Mouse (Mus musculus) ES-E14 (cell line): ENCODE measurements around the gene Gm5431. TPM values are rescaled to one million over a fixed set of nuclear protein-coding genes. Genes with fewer than 3 reads are reported as not detected.
A peak's percentile ranks its signal among the peaks of the same experiment; 100 is the strongest.

Experiments used
- DNase-seq: peaks from one replicate; pipeline ENCODE4 v3.0.0-alpha.2; 2013; ENCODE audit warnings: low read depth, low spot score
- H3K27ac ChIP-seq: 2 replicates; pipeline ENCODE4 v1.5.1; 2012; ENCODE audit warnings: low read depth, mild to moderate bottlenecking, low read length, moderate library complexity, mixed read lengths; ENCODE audit not compliant: poor library complexity, insufficient read depth, severe bottlenecking
- H3K36me3 ChIP-seq: 2 replicates; pipeline ENCODE4 v1.6.1; 2012; ENCODE audit warnings: mild to moderate bottlenecking, low read length, moderate library complexity, mixed read lengths; ENCODE audit not compliant: control insufficient read depth, poor library complexity, insufficient read depth, severe bottlenecking
- H3K4me1 ChIP-seq, 2 experiments: fragments of 150-350 bp in 1 of 2; sonication (generic) in 1 of 2; 2 replicates each; pipeline ENCODE4 v1.6.1; 2012; ENCODE audit warnings: low read length in 2 of 2, mild to moderate bottlenecking in 1 of 2, mixed read lengths in 1 of 2; ENCODE audit not compliant: control insufficient read depth in 2 of 2, insufficient read depth in 2 of 2, poor library complexity in 1 of 2
- H3K4me3 ChIP-seq, 2 experiments: fragments of 150-350 bp in 1 of 2; sonication (generic) in 1 of 2; 2 replicates each; pipeline ENCODE4 v1.5.1; 2012; ENCODE audit warnings: low read length in 2 of 2, low read depth in 1 of 2, mild to moderate bottlenecking in 1 of 2, mixed read lengths in 1 of 2; ENCODE audit not compliant: insufficient read depth in 1 of 2, poor library complexity in 1 of 2, severe bottlenecking in 1 of 2
- H3K9ac ChIP-seq: 2 replicates; pipeline ENCODE4 v1.6.1; 2012; ENCODE audit warnings: low read depth, mild to moderate bottlenecking, low read length, mixed read lengths; ENCODE audit not compliant: poor library complexity, insufficient read depth, severe bottlenecking
- H3K9me3 ChIP-seq: fragments of 150-350 bp; sonication (generic); 2 replicates; pipeline ENCODE4 v1.6.1; 2012; ENCODE audit warnings: low read depth, mild to moderate bottlenecking, low read length; ENCODE audit not compliant: control insufficient read depth, insufficient read depth
- CHD2 ChIP-seq: IDR thresholded peaks from 2 replicates; pipeline ENCODE4 v1.6.1; 2014; ENCODE audit warnings: mild to moderate bottlenecking, low read depth, low read length, inconsistent platforms
- HCFC1 ChIP-seq: IDR thresholded peaks from 2 replicates; pipeline ENCODE4 v1.6.1; 2012; ENCODE audit warnings: low read length, inconsistent platforms, borderline replicate concordance; ENCODE audit not compliant: insufficient read depth
- MAFK ChIP-seq: IDR thresholded peaks from 2 replicates; pipeline ENCODE4 v1.6.1; 2014; ENCODE audit warnings: mild to moderate bottlenecking, low read depth, low read length, inconsistent platforms; ENCODE audit not compliant: insufficient read depth
- ZC3H11A ChIP-seq: IDR thresholded peaks from 2 replicates; pipeline ENCODE4 v1.6.1; 2012; ENCODE audit warnings: low read depth, mild to moderate bottlenecking, inconsistent platforms, low read length, borderline replicate concordance
- ZNF384 ChIP-seq: IDR thresholded peaks from 2 replicates; pipeline ENCODE4 v1.6.1; 2012; ENCODE audit warnings: low read depth, low read length, inconsistent platforms
- in situ Hi-C, 2 experiments: fragments of 600-800 bp; cut with MboI; formaldehyde crosslinking; loops; one replicate each; pipeline ENCODE4 v1.15.1; 2025; ENCODE audit warnings: low sequenced_read_pairs in 2 of 2, inconsistent platforms in 1 of 2; ENCODE audit not compliant: unreplicated experiment in 2 of 2
- total RNA-seq: library from RNA; depleted of rRNA; stranded (reverse); fragments of 300-350 nt; gene quantifications from 2 replicates; pipeline ENCODE4 v1.2.3, GENCODE M21; 2012

The Gm5431 gene
- total RNA-seq, 1 experiment = not detected

- Histone ChIP-seq H3K9me3 (no peaks in the 10 kb centered on the region), H3K36me3 (no peaks in the 10 kb centered on the region), H3K9ac (no peak overlapping the region), H3K4me3 (no peak overlapping the region), H3K4me1 (peaks cover 0 to 5% of the 10 kb centered on the region in 2 experiments; a peak in 1 of 4 replicates), H3K27ac (no peak overlapping the region)
- TF ChIP-seq ZC3H11A = no peak
- no peak for TF ChIP-seq CHD2
- no peak for TF ChIP-seq HCFC1
- no peak for TF ChIP-seq MAFK
- DNase-seq = no peak
- in situ Hi-C loops = loop anchor here (5.0 to 25.0 kb wide), 4 partner anchors 224 to 391 kb away; partner anchors contain the start of gene Olfr1396 (in 1 of the 2)
Observed at GRCm38 (mm10) chr11:48873591-48874290, 28.3 kb downstream of the Gm5431 start.

- H3K9me3 ChIP-seq = no peaks in the 10 kb centered on the region
- H3K36me3 ChIP-seq = no peaks in the 10 kb centered on the region
- H3K9ac ChIP-seq = no peak overlapping the region
- DNase-seq = no peak
- H3K4me3 ChIP-seq = no peak overlapping the region
- in situ Hi-C loops = loop anchor here (5.0 to 25.0 kb wide), 4 partner anchors 225 to 392 kb away; partner anchors contain the start of gene Olfr1396 (in 1 of the 2)
- no peak for TF ChIP-seq ZC3H11A
- TF ChIP-seq ZNF384 = no peak
- no peak for TF ChIP-seq MAFK
- TF ChIP-seq HCFC1 = no peak
- no peak for TF ChIP-seq CHD2
- peaks cover 0 to 5% of the 10 kb centered on the region in 2 experiments; a peak in 1 of 4 replicates for H3K4me1 ChIP-seq
- no peak overlapping the region for H3K27ac ChIP-seq
Observed at GRCm38 (mm10) chr11:48872695-48873300, 29.2 kb downstream of the Gm5431 start.

- no peak overlapping the region for H3K9ac ChIP-seq
- in situ Hi-C loops = loop anchor here (5.0 to 25.0 kb wide), 4 partner anchors 225 to 393 kb away; partner anchors contain the start of gene Olfr1396 (in 1 of the 2)
- TF ChIP-seq MAFK (no peak), ZNF384 (no peak), ZC3H11A (no peak), HCFC1 (no peak), CHD2 (no peak)
- H3K4me1 ChIP-seq = peaks cover 0 to 5% of the 10 kb centered on the region in 2 experiments; a peak in 1 of 4 replicates
- no peaks in the 10 kb centered on the region for H3K9me3 ChIP-seq
- no peak overlapping the region for H3K4me3 ChIP-seq
- no peaks in the 10 kb centered on the region for H3K36me3 ChIP-seq
- no peak for DNase-seq
- no peak overlapping the region for H3K27ac ChIP-seq
Observed at GRCm38 (mm10) chr11:48871817-48872541, 30.0 kb downstream of the Gm5431 start.

GRCm38 (mm10) chr11:48871201-48871772 lies 30.7 kb downstream of the Gm5431 start, which contains the start of gene Irgm1:
Gene Irgm1 (minus strand): TSS chr11:48871683.
- no peak within 1 kb of the TSS for H3K27ac ChIP-seq
- in situ Hi-C loops = loop anchor here (5.0 to 25.0 kb wide), 4 partner anchors 226 to 394 kb away; partner anchors contain the start of gene Olfr1396 (in 1 of the 2)
- H3K4me3 ChIP-seq = 0 out of 4 replicates have a peak within 1 kb of the TSS, but pooled peaks of 1 of the 2 experiments have one; percentile 0
- H3K4me1 ChIP-seq = peaks cover 0 to 5% of the 10 kb centered on the region in 2 experiments; a peak in 1 of 4 replicates
- TF ChIP-seq HCFC1 = no peak
- no peak for TF ChIP-seq MAFK
- no peak for TF ChIP-seq ZC3H11A
- no peak for TF ChIP-seq CHD2
- TF ChIP-seq ZNF384 = no peak
- DNase-seq = no peak
- H3K9me3 ChIP-seq = no peaks in the 10 kb centered on the region
- H3K36me3 ChIP-seq = no peaks in the 10 kb centered on the region
- no peak within 1 kb of the TSS for H3K9ac ChIP-seq
